In the genomic region with DNA sequence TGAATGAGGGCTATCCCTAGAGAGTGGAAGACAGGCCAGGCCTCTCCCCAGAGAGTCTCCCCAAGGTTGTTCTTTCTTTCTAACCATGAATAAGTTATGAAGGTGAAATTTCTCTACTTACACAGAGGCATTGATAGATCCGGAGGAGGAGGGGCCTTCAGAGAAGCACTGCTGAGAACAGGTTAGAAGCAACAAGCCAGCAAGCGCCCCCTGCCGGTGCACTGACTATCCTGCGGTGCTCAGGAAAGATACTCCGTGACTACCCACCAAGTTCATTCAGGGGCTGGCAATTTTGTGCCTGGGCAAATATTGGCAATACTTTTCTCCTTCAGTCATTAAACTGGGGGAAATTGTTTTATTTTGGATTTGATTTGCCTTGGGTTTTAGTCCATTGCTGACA, we compare ENCODE assay signal across 7 mouse cellular contexts.
DNase-seq lines count a peak whose midpoint lies in the region; ATAC-seq and TF ChIP-seq lines count a peak whose summit lies in the region.

No protein-coding gene starts in this region.

- H3K27ac ChIP-seq in liver, adult 2 months (replicated peaks; ENCODE audit: insufficient read depth, low read depth, low read length): no peak overlapping the region

- DNase-seq in right cerebral cortex, adult 18-20 months: peak; percentile 43
- DNase-seq in right cerebral cortex, postnatal 25 days: no peak
- DNase-seq in cerebellum, postnatal 36 days: peak; percentile 41 to 55
- peak; percentile 45 to 77 for DNase-seq in heart, postnatal 10 days
- peak; percentile 17 for DNase-seq in liver, adult 2 months (ENCODE audit: extremely low read depth, low read depth, low spot score)
- peak; percentile 80 for DNase-seq in right cerebral cortex, postnatal 14 days

- 28% methylated on average over 5 of the region's 5 CpGs for WGBS in liver, adult 2 months

- peak; percentile 78 for TF ChIP-seq CTCF in liver, adult 2 months (IDR thresholded peaks at IDR 0.05; ENCODE audit: low read depth, low read length)

- H3K4me3 ChIP-seq in liver, adult 2 months (ENCODE audit: insufficient read depth, low read depth, low read length): no peak overlapping the region

- no peaks in the 10 kb centered on the region for H3K36me3 ChIP-seq in liver, adult 2 months (ENCODE audit: control insufficient read depth, insufficient read depth, low read length)

- H3K4me1 ChIP-seq in liver, adult 2 months (ENCODE audit: control insufficient read depth, insufficient read depth, low read length): no peaks in the 10 kb centered on the region

- no peaks in the 10 kb centered on the region for H3K27me3 ChIP-seq in liver, adult 2 months (ENCODE audit: control insufficient read depth, insufficient read depth, low read length)

- intact Hi-C loops in heart, postnatal 10 days (cut with DNase I): loop anchor here (2.0 to 5.0 kb wide), 2 partner anchors 53 to 1199 kb away; no protein-coding TSS in a partner anchor

- no peak overlapping the region for H3K9ac ChIP-seq in liver, adult 2 months (ENCODE audit: low read depth, low read length)

- TF ChIP-seq POLR2A in liver, adult 2 months (IDR thresholded peaks at IDR 0.05; ENCODE audit: extremely low read depth, insufficient read depth, low read length): no peak

- H3K79me2 ChIP-seq in liver, adult 2 months (ENCODE audit: control insufficient read depth, insufficient read depth, low read length): no peaks in the 10 kb centered on the region

- ATAC-seq in activated CD4-positive, CD25-positive, alpha-beta regulatory T cell, adult 4 months: peak; percentile 38
